In genomic region chr1:121551457-121551835, GRCm38 (mm10) we compare ENCODE assay signal across 13 mouse cellular contexts. TPM values are rescaled to one million over a fixed set of nuclear protein-coding genes. Genes with fewer than 3 reads are reported as not detected.
A peak's percentile ranks its signal among the peaks of the same experiment; 100 is the strongest.
DNase-seq lines count a peak whose midpoint lies in the region; ATAC-seq and TF ChIP-seq lines count a peak whose summit lies in the region.
"Had no signal": no experiment of that assay in that cellular context is flagged by ENCODE, and none has a peak within 500 bp of the region (broad histone marks: within the 10 kb centered on the region; RNA-seq: fewer than 3 reads in every experiment).

No protein-coding gene starts in this region.

- H3K9ac ChIP-seq in midbrain, embryonic 11.5 days (ENCODE audit: low read length) = no peak overlapping the region
- no peak overlapping the region for H3K9ac ChIP-seq in hindbrain, postnatal 0 days (replicated peaks; ENCODE audit: low read length)
- H3K9ac ChIP-seq in midbrain, postnatal 0 days (replicated peaks; ENCODE audit: low read length, poor library complexity, severe bottlenecking) = no peak overlapping the region
- H3K9ac ChIP-seq: kidney, embryonic 15.5 days had no signal

- no peak overlapping the region for H3K4me2 ChIP-seq in midbrain, embryonic 11.5 days
- no peak overlapping the region for H3K4me2 ChIP-seq in hindbrain, postnatal 0 days (ENCODE audit: low read depth, low read length)
- no peak overlapping the region for H3K4me2 ChIP-seq in midbrain, postnatal 0 days (ENCODE audit: low read depth, low read length, poor library complexity, severe bottlenecking)
- H3K4me2 ChIP-seq: kidney, embryonic 15.5 days had no signal

- ATAC-seq in frontal cortex, adult (ENCODE audit: low TSS enrichment) = peak; percentile 69
- peak; percentile 34; the same call in 1 of the 2 replicates for ATAC-seq in midbrain, embryonic 11.5 days (ENCODE audit: low FRiP score)
- peak; percentile 63 for ATAC-seq in hindbrain, postnatal 0 days
- ATAC-seq in midbrain, postnatal 0 days (ENCODE audit: low FRiP score) = peak; percentile 32

- no peaks in the 10 kb centered on the region for H3K4me1 ChIP-seq in midbrain, embryonic 11.5 days (ENCODE audit: control insufficient read depth, insufficient read depth, low read length)
- no peaks in the 10 kb centered on the region for H3K4me1 ChIP-seq in midbrain, embryonic 10.5 days
- H3K4me1 ChIP-seq in hindbrain, postnatal 0 days (ENCODE audit: insufficient read depth, low read length) = no peaks in the 10 kb centered on the region
- no peaks in the 10 kb centered on the region for H3K4me1 ChIP-seq in midbrain, postnatal 0 days (ENCODE audit: insufficient read depth, low read length)
- H3K4me1 ChIP-seq: kidney, embryonic 15.5 days had no signal

- H3K27ac ChIP-seq in midbrain, embryonic 11.5 days (ENCODE audit: low read depth, low read length) = no peak overlapping the region
- H3K27ac ChIP-seq in midbrain, embryonic 10.5 days (replicated peaks) = no peak overlapping the region
- no peak overlapping the region for H3K27ac ChIP-seq in hindbrain, postnatal 0 days
- H3K27ac ChIP-seq in midbrain, postnatal 0 days (ENCODE audit: low read depth, low read length) = no peak overlapping the region
- H3K27ac ChIP-seq: heart, adult 2 months; kidney, embryonic 15.5 days had no signal

- H3K4me3 ChIP-seq in midbrain, embryonic 11.5 days (ENCODE audit: low read depth, low read length) = no peak overlapping the region
- no peak overlapping the region for H3K4me3 ChIP-seq in midbrain, embryonic 10.5 days
- H3K4me3 ChIP-seq in hindbrain, postnatal 0 days (ENCODE audit: low read length) = no peak overlapping the region
- H3K4me3 ChIP-seq in midbrain, postnatal 0 days (ENCODE audit: low read depth, low read length) = no peak overlapping the region
- H3K4me3 ChIP-seq: heart, adult 2 months; kidney, embryonic 15.5 days had no signal

- no peaks in the 10 kb centered on the region for H3K27me3 ChIP-seq in midbrain, embryonic 11.5 days (ENCODE audit: control insufficient read depth, insufficient read depth, low read length)
- no peaks in the 10 kb centered on the region for H3K27me3 ChIP-seq in midbrain, embryonic 10.5 days (ENCODE audit: low read depth, poor library complexity, severe bottlenecking)
- no peaks in the 10 kb centered on the region for H3K27me3 ChIP-seq in hindbrain, postnatal 0 days (ENCODE audit: insufficient read depth, low read length)
- no peaks in the 10 kb centered on the region for H3K27me3 ChIP-seq in midbrain, postnatal 0 days (ENCODE audit: insufficient read depth, low read length)
- H3K27me3 ChIP-seq: kidney, embryonic 15.5 days had no signal

- no peak for DNase-seq in frontal cortex, postnatal 14 days (ENCODE audit: low spot score in 2 of 2)
- peak; percentile 65 for DNase-seq in midbrain, embryonic 11.5 days (ENCODE audit: low spot score, missing footprints)
- DNase-seq in midbrain, embryonic 10.5 days (ENCODE audit: low spot score) = no peak
- DNase-seq in hindbrain, postnatal 0 days (ENCODE audit: low spot score) = peak; percentile 28
- DNase-seq in midbrain, postnatal 0 days (ENCODE audit: low spot score) = peak; percentile 14
- DNase-seq in natural killer cell, adult 2 months (ENCODE audit: low spot score in 2 of 2) = no peak
- no peak for DNase-seq in adrenal gland, adult 8-10 months
- DNase-seq: heart, adult 2 months; heart, postnatal 36 days; thymus, adult 2 months had no signal

- no peaks in the 10 kb centered on the region for H3K9me3 ChIP-seq in midbrain, embryonic 11.5 days (ENCODE audit: control insufficient read depth, low read length)
- no peaks in the 10 kb centered on the region for H3K9me3 ChIP-seq in midbrain, embryonic 10.5 days (replicated peaks)
- no peaks in the 10 kb centered on the region for H3K9me3 ChIP-seq in hindbrain, postnatal 0 days (ENCODE audit: low read length)
- no peaks in the 10 kb centered on the region for H3K9me3 ChIP-seq in midbrain, postnatal 0 days (ENCODE audit: low read length)
- H3K9me3 ChIP-seq: kidney, embryonic 15.5 days had no signal

- TF ChIP-seq CTCF in hindbrain, postnatal 0 days (IDR thresholded peaks at IDR 0.05; ENCODE audit: low read depth) = no peak
- no peak for TF ChIP-seq CTCF in midbrain, postnatal 0 days (IDR thresholded peaks at IDR 0.05)

- H3K36me3 ChIP-seq in midbrain, embryonic 11.5 days (ENCODE audit: control insufficient read depth, insufficient read depth, low read length) = peaks cover 23% of the 10 kb centered on the region
- H3K36me3 ChIP-seq in midbrain, embryonic 10.5 days = peaks cover 73% of the 10 kb centered on the region
- peaks cover 42% of the 10 kb centered on the region for H3K36me3 ChIP-seq in hindbrain, postnatal 0 days (ENCODE audit: insufficient read depth, low read length)
- H3K36me3 ChIP-seq in midbrain, postnatal 0 days (ENCODE audit: insufficient read depth, low read length) = peaks cover 30% of the 10 kb centered on the region

- 89% methylated on average over 7 of the region's 7 CpGs for WGBS in midbrain, embryonic 11.5 days
- whole genome bisulfite sequencing in midbrain, embryonic 10.5 days = 93% methylated on average over 7 of the region's 7 CpGs
- WGBS in hindbrain, postnatal 0 days = 73% methylated on average over 7 of the region's 7 CpGs
- WGBS in midbrain, postnatal 0 days = 77% methylated on average over 7 of the region's 7 CpGs

RNA-seq across cellular contexts. Expression of gene Ddx18, which starts 16.3 kb away (rescaled TPM):
- 76.3 and 81.0 TPM in 2 replicates for polyA plus RNA-seq in midbrain, embryonic 11.5 days (2014; fragmentation: Nextera tagmentation; extraction: Ambion mirVana)
- 63.4 and 70.3 TPM in 2 replicates for polyA plus RNA-seq in midbrain, embryonic 10.5 days (2016; fragmentation: Nextera tagmentation; extraction: Ambion mirVana)
- total RNA-seq in hindbrain, postnatal 0 days (2014; rRNA removed) = 39.9 and 41.8 TPM in 2 replicates
- 29.9 and 33.7 TPM in 2 replicates for polyA plus RNA-seq in hindbrain, postnatal 0 days (2015; fragmentation: Nextera tagmentation; extraction: Ambion mirVana)
- total RNA-seq in midbrain, postnatal 0 days (2014; rRNA removed) = 22.0 and 29.0 TPM in 2 replicates
- 30.4 and 31.8 TPM in 2 replicates for polyA plus RNA-seq in midbrain, postnatal 0 days (2015; fragmentation: Nextera tagmentation; extraction: Ambion mirVana)
- 10 to 100 TPM; 43.5 to 51.2 (median 47.0) TPM for total RNA-seq in adrenal gland, adult 8-10 months (2022)

RNA-seq across cellular contexts. Expression of gene Htr5b, which starts 23.2 kb away (rescaled TPM):
- polyA plus RNA-seq in midbrain, embryonic 11.5 days (2014; fragmentation: Nextera tagmentation; extraction: Ambion mirVana) = 0.14 and 0.20 TPM in 2 replicates
- 0.20 and 0.23 TPM in 2 replicates for polyA plus RNA-seq in midbrain, embryonic 10.5 days (2016; fragmentation: Nextera tagmentation; extraction: Ambion mirVana)
- total RNA-seq in hindbrain, postnatal 0 days (2014; rRNA removed) = 3.8 and 6.3 TPM in 2 replicates
- 3.4 and 3.6 TPM in 2 replicates for polyA plus RNA-seq in hindbrain, postnatal 0 days (2015; fragmentation: Nextera tagmentation; extraction: Ambion mirVana)
- 2.7 and 5.9 TPM in 2 replicates for total RNA-seq in midbrain, postnatal 0 days (2014; rRNA removed)
- 3.1 and 3.8 TPM in 2 replicates for polyA plus RNA-seq in midbrain, postnatal 0 days (2015; fragmentation: Nextera tagmentation; extraction: Ambion mirVana)
- not detected for total RNA-seq in adrenal gland, adult 8-10 months (2022)
- total RNA-seq: heart, adult 2 months; heart, postnatal 36 days had no signal
- polyA plus RNA-seq: heart, adult 2 months; liver, embryonic 16.5 days; thymus, adult 2 months had no signal

Comparison
In these comparisons a context has a peak if more than half of its experiments do, and no peak if none do; other contexts are left out.
1. DNase-seq: peak in midbrain, embryonic 11.5 days (single experiment), hindbrain, postnatal 0 days (single experiment) and midbrain, postnatal 0 days (single experiment); none in frontal cortex, postnatal 14 days (0 of 2), midbrain, embryonic 10.5 days (single experiment), natural killer cell, adult 2 months (0 of 2) and adrenal gland, adult 8-10 months (single experiment).
2. Peak in every context shown above with its lines, with median percentiles within 50 percentile points of each other: ATAC-seq.